Mouse (Mus musculus): Measurements from ENCODE around the gene Kcne2. TPM values are rescaled to one million over a fixed set of nuclear protein-coding genes. Genes with fewer than 3 reads are reported as not detected.

Kcne2 gene
- polyA plus RNA-seq, 1 experiment from 2014 or later, result 0.23 TPM

GRCm38 (mm10) chr16:92290045-92290444, 2.1 kb upstream of the Kcne2 start:
- DNase-seq (ENCODE audit: low spot score), result no peak
- Histone ChIP-seq H3K9me3 (replicated peaks) (no peaks in the 10 kb centered on the region), H3K27me3 (ENCODE audit: low read depth, poor library complexity, severe bottlenecking) (peaks cover 7% of the 10 kb centered on the region; the same call in 1 of the 2 replicates), H3K4me1 (peaks cover 18% of the 10 kb centered on the region), H3K4me3 (no peak overlapping the region), H3K36me3 (no peaks in the 10 kb centered on the region), H3K27ac (replicated peaks) (no peak overlapping the region)

DNA sequence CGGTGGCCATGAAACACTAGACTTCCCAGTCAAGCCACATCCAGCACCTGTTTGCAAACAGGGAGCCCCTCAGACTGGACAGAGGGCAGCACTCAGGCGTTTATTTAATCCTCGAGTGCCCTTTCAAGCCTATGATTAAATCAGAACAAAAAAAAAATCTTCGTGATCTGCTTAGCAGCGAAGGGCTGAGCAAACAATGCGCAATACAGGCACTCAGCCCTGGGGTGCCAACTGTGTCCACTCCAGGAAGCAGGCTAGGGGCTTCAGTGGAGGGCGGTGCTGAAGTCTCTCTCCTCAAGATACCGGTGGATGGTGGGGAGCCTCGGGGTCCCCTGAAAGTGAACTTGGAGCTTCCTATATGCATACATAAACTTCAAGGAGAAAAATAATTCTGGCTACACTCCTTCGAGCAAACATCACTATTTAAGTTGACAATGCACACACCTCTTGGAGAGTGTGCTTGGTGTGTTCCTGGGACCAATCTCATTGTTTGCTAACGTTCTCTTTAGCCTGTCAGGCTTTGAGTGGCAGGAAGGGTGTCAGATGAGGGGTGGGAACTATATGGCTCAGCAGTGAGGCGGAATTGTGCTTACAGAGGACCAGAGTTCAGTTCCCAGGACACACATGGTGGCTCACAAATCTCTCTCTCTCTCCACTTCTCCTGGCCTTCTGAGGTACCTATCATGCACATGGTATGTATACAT, 2.2 kb downstream of the Kcne2 start:
- DNase-seq (ENCODE audit: low spot score), result no peak
- WGBS, result 57% methylated on average over 12 of the region's 12 CpGs
- no peak overlapping the region for H3K4me3 ChIP-seq
- H3K9me3 ChIP-seq (replicated peaks), result no peaks in the 10 kb centered on the region
- H3K27me3 ChIP-seq (ENCODE audit: low read depth, poor library complexity, severe bottlenecking), result 0 out of 2 replicates have a peak, but pooled peaks cover 3% of the 10 kb centered on the region
- no peaks in the 10 kb centered on the region for H3K36me3 ChIP-seq
- peak overlapping the region; percentile 65 for H3K27ac ChIP-seq (replicated peaks)
- peaks cover 19% of the 10 kb centered on the region for H3K4me1 ChIP-seq

GRCm38 (mm10) chr16:92295328-92295727, 3.1 kb downstream of the Kcne2 start:
- no peaks in the 10 kb centered on the region for H3K36me3 ChIP-seq
- H3K4me1 ChIP-seq, result peaks cover 21% of the 10 kb centered on the region
- H3K4me3 ChIP-seq, result no peak overlapping the region
- no peak overlapping the region for H3K27ac ChIP-seq (replicated peaks)
- 0 out of 2 replicates have a peak, but pooled peaks cover 3% of the 10 kb centered on the region for H3K27me3 ChIP-seq (ENCODE audit: low read depth, poor library complexity, severe bottlenecking)
- H3K9me3 ChIP-seq (replicated peaks), result no peaks in the 10 kb centered on the region
- WGBS, result 76% methylated on average over 2 of the region's 2 CpGs
- DNase-seq (ENCODE audit: low spot score), result no peak

DNA sequence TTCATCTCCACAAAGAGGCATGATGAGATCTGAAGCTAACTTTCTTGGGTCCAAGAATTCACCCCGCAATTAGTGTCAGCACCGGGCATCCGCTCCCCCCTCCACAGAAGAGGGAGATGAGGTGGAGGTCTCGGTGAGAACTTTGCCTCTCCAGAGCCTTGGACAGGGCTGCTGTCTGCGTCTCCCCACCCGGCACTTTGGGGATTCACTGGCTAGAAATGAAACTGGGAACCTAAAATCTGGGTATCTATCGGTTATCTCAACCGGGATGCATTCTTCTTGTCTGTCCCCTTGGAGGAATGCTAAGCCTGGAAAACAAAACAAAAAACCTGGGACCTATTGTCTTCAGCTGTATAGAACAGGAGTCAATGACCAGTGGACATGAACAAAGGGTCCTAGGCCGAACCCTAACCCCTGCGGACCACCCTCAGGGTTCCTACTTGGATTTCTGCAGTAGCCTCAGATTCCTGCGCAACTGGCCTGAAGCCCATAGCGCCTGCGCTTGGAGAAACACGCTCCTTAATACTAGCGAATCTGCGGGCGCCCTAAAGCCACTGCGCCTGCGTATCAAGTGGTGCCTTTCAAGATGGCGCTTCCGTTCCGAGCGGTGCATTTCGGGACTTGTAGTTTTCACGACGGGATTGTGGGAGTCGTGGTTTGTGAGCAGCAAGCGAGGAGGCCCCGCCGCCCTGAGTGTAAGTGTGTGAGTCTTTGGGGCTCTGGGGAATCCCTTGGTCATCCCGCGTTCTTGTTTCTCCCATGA, 8.6 kb downstream of the Kcne2 start, which contains the start of gene Smim11:
TSS of gene Smim11 (plus strand) at position 638 of the 763 bp plus-strand sequence.
- no peaks in the 10 kb centered on the region for H3K9me3 ChIP-seq (replicated peaks)
- WGBS, result 10% methylated on average over 32 of the region's 32 CpGs
- peak within 1 kb of the TSS; percentile 62 for H3K4me3 ChIP-seq
- peaks cover 25% of the 10 kb centered on the region for H3K4me1 ChIP-seq
- DNase-seq (ENCODE audit: low spot score), result peak; percentile 97
- no peaks in the 10 kb centered on the region for H3K27me3 ChIP-seq (ENCODE audit: low read depth, poor library complexity, severe bottlenecking)
- peak within 1 kb of the TSS; percentile 89 for H3K27ac ChIP-seq (replicated peaks)
- H3K36me3 ChIP-seq, result peaks cover 6% of the 10 kb centered on the region

DNA sequence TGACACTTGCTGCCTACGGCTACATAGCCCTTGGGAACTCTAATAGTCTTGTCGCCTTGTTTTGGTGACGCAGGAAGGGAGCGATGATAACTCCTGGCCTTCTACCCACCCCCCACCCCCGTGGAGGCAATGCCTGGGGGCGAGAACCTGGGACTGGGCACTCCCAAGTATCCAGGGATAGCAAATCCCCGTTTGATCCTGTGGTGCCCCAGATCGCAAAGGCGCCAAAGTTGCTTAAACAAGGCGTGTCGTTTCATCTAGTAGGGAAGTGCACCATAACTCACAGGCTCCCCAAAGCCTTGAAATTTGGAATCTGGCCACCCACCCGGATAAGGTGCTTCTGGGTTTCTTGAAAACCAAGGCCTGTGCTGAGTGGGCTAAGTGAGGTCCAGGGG, 9.2 kb downstream of the Kcne2 start:
- H3K27me3 ChIP-seq (ENCODE audit: low read depth, poor library complexity, severe bottlenecking), result no peaks in the 10 kb centered on the region
- peaks cover 11% of the 10 kb centered on the region for H3K36me3 ChIP-seq
- no peaks in the 10 kb centered on the region for H3K9me3 ChIP-seq (replicated peaks)
- H3K4me3 ChIP-seq, result peak overlapping the region; percentile 62
- peak overlapping the region; percentile 89 for H3K27ac ChIP-seq (replicated peaks)
- peaks cover 25% of the 10 kb centered on the region for H3K4me1 ChIP-seq
- no peak for DNase-seq (ENCODE audit: low spot score)
- 2% methylated on average over 12 of the region's 12 CpGs for WGBS

DNA sequence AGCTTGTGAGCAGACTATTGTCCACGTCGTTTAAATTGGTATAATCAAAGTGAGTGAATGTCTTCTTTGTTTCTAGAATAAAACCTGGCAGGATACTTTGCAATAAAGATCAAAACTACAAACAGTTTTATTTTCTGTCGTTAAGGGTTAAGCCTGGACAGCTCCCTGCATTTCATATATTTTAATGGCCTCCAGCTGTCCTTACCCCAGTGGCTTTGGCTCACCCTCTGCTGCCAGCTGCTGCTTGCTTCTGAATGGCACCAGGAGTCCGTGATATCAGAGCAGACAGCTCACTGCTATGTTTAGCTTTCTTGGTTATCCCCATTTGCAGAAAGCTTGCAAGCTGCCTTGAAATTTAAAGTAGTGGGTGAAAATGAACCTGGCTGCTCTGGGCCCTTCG, 9.8 kb downstream of the Kcne2 start:
- H3K36me3 ChIP-seq, result peaks cover 17% of the 10 kb centered on the region
- no peaks in the 10 kb centered on the region for H3K27me3 ChIP-seq (ENCODE audit: low read depth, poor library complexity, severe bottlenecking)
- H3K27ac ChIP-seq (replicated peaks), result peak overlapping the region; percentile 89
- H3K4me3 ChIP-seq, result peak overlapping the region; percentile 62
- no peaks in the 10 kb centered on the region for H3K9me3 ChIP-seq (replicated peaks)
- H3K4me1 ChIP-seq, result peaks cover 25% of the 10 kb centered on the region
- DNase-seq (ENCODE audit: low spot score), result no peak
- 44% methylated on average over 5 of the region's 5 CpGs for WGBS

- H3K4me1 ChIP-seq, result peaks cover 25% of the 10 kb centered on the region
- H3K27ac ChIP-seq (replicated peaks), result peak overlapping the region; percentile 89
- H3K36me3 ChIP-seq, result peaks cover 22% of the 10 kb centered on the region
- no peak for DNase-seq (ENCODE audit: low spot score)
- peak overlapping the region; percentile 62 for H3K4me3 ChIP-seq
- no peaks in the 10 kb centered on the region for H3K9me3 ChIP-seq (replicated peaks)
- WGBS, result 68% methylated on average over 5 of the region's 5 CpGs
- no peaks in the 10 kb centered on the region for H3K27me3 ChIP-seq (ENCODE audit: low read depth, poor library complexity, severe bottlenecking)
Measured at GRCm38 (mm10) chr16:92302506-92302905, 10.3 kb downstream of the Kcne2 start.

DNA sequence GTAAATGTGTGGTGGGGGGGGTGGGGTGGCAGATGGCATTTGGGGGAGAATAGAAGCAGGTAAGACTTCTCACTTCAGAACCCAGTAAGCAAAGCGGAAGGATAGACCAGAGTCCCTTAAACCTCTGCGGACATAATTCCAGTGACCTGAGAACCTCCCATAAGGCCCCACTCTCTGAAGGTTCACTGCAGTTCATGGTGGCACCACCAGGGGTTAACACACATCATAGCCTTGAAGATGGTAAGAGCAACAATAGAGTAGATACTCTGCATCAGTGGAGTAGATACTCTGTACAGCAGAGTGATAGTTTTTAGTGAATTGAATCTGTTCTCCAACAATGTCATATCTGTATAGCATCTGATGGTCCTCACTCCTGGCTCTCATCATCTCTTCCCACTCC, 13.3 kb downstream of the Kcne2 start:
- H3K4me1 ChIP-seq, result peaks cover 31% of the 10 kb centered on the region
- no peak for DNase-seq (ENCODE audit: low spot score)
- 93% methylated on average over 2 of the region's 2 CpGs for WGBS

DNA sequence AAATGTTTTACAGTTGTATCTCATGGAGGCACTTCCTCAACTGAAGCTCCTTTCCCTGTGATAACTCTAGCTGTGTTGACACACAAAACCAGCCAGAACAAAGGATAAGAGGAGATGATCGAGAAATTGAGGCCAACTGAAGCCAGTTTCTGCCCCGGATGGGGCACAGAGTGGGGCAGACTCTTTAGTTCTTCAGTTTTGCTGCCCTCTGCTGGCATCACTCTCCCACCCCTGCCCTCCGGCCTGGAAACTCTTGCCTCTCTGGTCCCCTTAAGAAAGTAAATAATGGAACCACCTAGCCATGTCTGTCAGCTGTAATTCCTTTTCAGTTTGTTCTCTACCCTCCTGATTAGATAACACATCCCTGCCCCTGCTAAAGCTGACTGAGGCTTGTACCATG, 15.8 kb downstream of the Kcne2 start:
- 74% methylated on average over 3 of the region's 3 CpGs for WGBS
- no peaks in the 10 kb centered on the region for H3K27me3 ChIP-seq (ENCODE audit: low read depth, poor library complexity, severe bottlenecking)
- H3K27ac ChIP-seq (replicated peaks), result no peak overlapping the region
- no peak overlapping the region for H3K4me3 ChIP-seq
- no peaks in the 10 kb centered on the region for H3K9me3 ChIP-seq (replicated peaks)
- H3K36me3 ChIP-seq, result peaks cover 73% of the 10 kb centered on the region
- DNase-seq (ENCODE audit: low spot score), result no peak
- H3K4me1 ChIP-seq, result peaks cover 10% of the 10 kb centered on the region

More for the DNA sequence above, 13.3 kb downstream of the Kcne2 start:
- Histone ChIP-seq H3K27me3 (ENCODE audit: low read depth, poor library complexity, severe bottlenecking) (no peaks in the 10 kb centered on the region), H3K9me3 (replicated peaks) (no peaks in the 10 kb centered on the region), H3K27ac (replicated peaks) (no peak overlapping the region), H3K4me3 (no peak overlapping the region), H3K36me3 (peaks cover 49% of the 10 kb centered on the region)

- Histone ChIP-seq H3K4me1 (peaks cover 10% of the 10 kb centered on the region), H3K9me3 (replicated peaks) (no peaks in the 10 kb centered on the region), H3K27ac (replicated peaks) (no peak overlapping the region), H3K4me3 (no peak overlapping the region), H3K36me3 (peaks cover 79% of the 10 kb centered on the region), H3K27me3 (ENCODE audit: low read depth, poor library complexity, severe bottlenecking) (no peaks in the 10 kb centered on the region)
- DNase-seq (ENCODE audit: low spot score), result no peak
- 55% methylated on average over 4 of the region's 4 CpGs for WGBS
Measured at GRCm38 (mm10) chr16:92309126-92309525, 16.9 kb downstream of the Kcne2 start.

- peaks cover 14% of the 10 kb centered on the region for H3K4me1 ChIP-seq
- H3K9me3 ChIP-seq (replicated peaks), result no peaks in the 10 kb centered on the region
- no peak overlapping the region for H3K4me3 ChIP-seq
- H3K36me3 ChIP-seq, result peaks cover 41% of the 10 kb centered on the region
- 47% methylated on average over 13 of the region's 13 CpGs for WGBS
- no peaks in the 10 kb centered on the region for H3K27me3 ChIP-seq (ENCODE audit: low read depth, poor library complexity, severe bottlenecking)
- no peak overlapping the region for H3K27ac ChIP-seq (replicated peaks)
- DNase-seq (ENCODE audit: low spot score), result peak; percentile 48
Measured at GRCm38 (mm10) chr16:92313953-92314741, 22.0 kb downstream of the Kcne2 start.

GRCm38 (mm10) chr16:92316049-92316738, 24.0 kb downstream of the Kcne2 start:
- no peak overlapping the region for H3K27ac ChIP-seq (replicated peaks)
- no peaks in the 10 kb centered on the region for H3K9me3 ChIP-seq (replicated peaks)
- no peaks in the 10 kb centered on the region for H3K27me3 ChIP-seq (ENCODE audit: low read depth, poor library complexity, severe bottlenecking)
- no peak for DNase-seq (ENCODE audit: low spot score)
- H3K4me1 ChIP-seq, result peaks cover 9% of the 10 kb centered on the region; the same call in 1 of the 2 replicates
- peaks cover 23% of the 10 kb centered on the region for H3K36me3 ChIP-seq
- WGBS, result 77% methylated on average over 7 of the region's 7 CpGs
- no peak overlapping the region for H3K4me3 ChIP-seq

Measured in midbrain, embryonic 10.5 days (tissue).